Mouse (Mus musculus) myocyte (in vitro differentiated cells): ENCODE measurements around the gene Fam49a. TPM values are rescaled to one million over a fixed set of nuclear protein-coding genes. Genes with fewer than 3 reads are reported as not detected.

Experiments used
- H3K27me3 ChIP-seq: one replicate; pipeline ENCODE4 v1.6.1; 2011; ENCODE audit not compliant: control insufficient read depth, insufficient read depth, insufficient read length
- H3K36me3 ChIP-seq: one replicate; pipeline ENCODE4 v1.6.1; 2011; ENCODE audit not compliant: control insufficient read depth, insufficient read depth
- H3K4me2 ChIP-seq: one replicate; pipeline ENCODE4 v1.6.1; 2011; ENCODE audit warnings: low read depth, control low read depth
- H3K4me3 ChIP-seq: one replicate; pipeline ENCODE4 v1.5.1; 2011; ENCODE audit warnings: mild to moderate bottlenecking, control low read depth, moderate library complexity
- H3K79me2 ChIP-seq: one replicate; pipeline ENCODE4 v1.6.1; 2011; ENCODE audit not compliant: control insufficient read depth, insufficient read depth
- H3ac ChIP-seq: one replicate; pipeline ENCODE4 v1.6.1; 2011; ENCODE audit not compliant: control insufficient read depth, insufficient read length
- CEBPB ChIP-seq: IDR thresholded peaks from 2 replicates; pipeline ENCODE4 v1.6.1; 2011; ENCODE audit warnings: mild to moderate bottlenecking, moderate library complexity; ENCODE audit not compliant: poor library complexity, insufficient read depth, severe bottlenecking
- E2F4 ChIP-seq: IDR thresholded peaks from one replicate; pipeline ENCODE4 v1.6.1; 2011; ENCODE audit warnings: mild to moderate bottlenecking, control low read depth, moderate library complexity; ENCODE audit not compliant: insufficient read depth
- MAX ChIP-seq: IDR thresholded peaks from one replicate; pipeline ENCODE4 v1.6.1; 2011; ENCODE audit warnings: low read depth, mild to moderate bottlenecking, control low read depth
- MYOD1 ChIP-seq, 3 experiments: IDR thresholded peaks; one replicate each; pipeline ENCODE4 v1.6.1; 2011; ENCODE audit warnings: control low read depth in 2 of 3, low read depth in 2 of 3, mild to moderate bottlenecking in 2 of 3, moderate library complexity in 1 of 3; ENCODE audit not compliant: insufficient read length in 2 of 3, control insufficient read depth in 1 of 3
- MYOG ChIP-seq, 3 experiments: IDR thresholded peaks; one replicate each; pipeline ENCODE4 v1.6.1; 2011; ENCODE audit warnings: control low read depth in 2 of 3, low read depth in 2 of 3, mild to moderate bottlenecking in 2 of 3; ENCODE audit not compliant: insufficient read length in 2 of 3, control insufficient read depth in 1 of 3, insufficient read depth in 1 of 3
- POLR2A ChIP-seq: IDR thresholded peaks from one replicate; pipeline ENCODE4 v1.6.1; 2011; ENCODE audit warnings: low read depth, mild to moderate bottlenecking, control low read depth, moderate library complexity; ENCODE audit not compliant: insufficient read length
- POLR2AphosphoS2 ChIP-seq: IDR thresholded peaks from one replicate; pipeline ENCODE4 v1.6.1; 2011; ENCODE audit warnings: low read depth, control low read depth; ENCODE audit not compliant: insufficient read length
- REST ChIP-seq: IDR thresholded peaks from one replicate; pipeline ENCODE4 v1.6.1; 2011; ENCODE audit warnings: mild to moderate bottlenecking, control low read depth, moderate library complexity; ENCODE audit not compliant: insufficient read depth, insufficient read length
- SRF ChIP-seq: IDR thresholded peaks from one replicate; pipeline ENCODE4 v1.6.1; 2011; ENCODE audit warnings: low read depth; ENCODE audit not compliant: control insufficient read depth, insufficient read length
- TCF12 ChIP-seq: IDR thresholded peaks from one replicate; pipeline ENCODE4 v1.6.1; 2011; ENCODE audit warnings: mild to moderate bottlenecking, control low read depth; ENCODE audit not compliant: poor library complexity, insufficient read depth, severe bottlenecking
- TCF3 ChIP-seq: IDR thresholded peaks from one replicate; pipeline ENCODE4 v1.6.1; 2011; ENCODE audit warnings: low read depth, control low read depth; ENCODE audit not compliant: insufficient read length
- USF1 ChIP-seq: IDR thresholded peaks from one replicate; pipeline ENCODE4 v1.6.1; 2011; ENCODE audit warnings: low read depth, mild to moderate bottlenecking, control low read depth, moderate library complexity
- polyA plus RNA-seq: library from polyadenylated mRNA; unstranded; fragments of >200 nt; fragmentation: generic; extraction: Trizol; gene quantifications from one replicate; pipeline ENCODE4 v1.2.1, GENCODE M21; 2012; ENCODE audit warnings: missing spikeins

Fam49a gene
- polyA plus RNA-seq, 1 experiment: not detected

- H3K4me3 ChIP-seq: no peak overlapping the region
- H3K79me2 ChIP-seq: no peaks in the 10 kb centered on the region
- no peak overlapping the region for H3K4me2 ChIP-seq
- H3ac ChIP-seq: no peak overlapping the region
- H3K36me3 ChIP-seq: no peaks in the 10 kb centered on the region
- H3K27me3 ChIP-seq: no peaks in the 10 kb centered on the region
- TF ChIP-seq POLR2A (no peak), USF1 (no peak), TCF3 (no peak), SRF (no peak), MYOD1 (IDR thresholded peaks at IDR 0.05; ENCODE audit: control insufficient read depth in 1 of 3, insufficient read length in 2 of 3, low read depth in 2 of 3) (no peak), CEBPB (no peak), MAX (no peak), E2F4 (no peak), MYOG (IDR thresholded peaks at IDR 0.05; ENCODE audit: control insufficient read depth in 1 of 3, insufficient read depth in 1 of 3, insufficient read length in 2 of 3, low read depth in 2 of 3) (no peak)
Observed at GRCm38 (mm10) chr12:12389271-12389670, 127.3 kb downstream of the Fam49a start.

- H3K4me2 ChIP-seq: no peak overlapping the region
- no peaks in the 10 kb centered on the region for H3K79me2 ChIP-seq
- TF ChIP-seq CEBPB (no peak), REST (no peak), E2F4 (no peak), MYOG (IDR thresholded peaks at IDR 0.05; ENCODE audit: control insufficient read depth in 1 of 3, insufficient read depth in 1 of 3, insufficient read length in 2 of 3, low read depth in 2 of 3) (no peak), SRF (no peak), POLR2A (no peak), POLR2AphosphoS2 (no peak), USF1 (no peak)
- H3K36me3 ChIP-seq: no peaks in the 10 kb centered on the region
- H3K4me3 ChIP-seq: no peak overlapping the region
- no peak overlapping the region for H3ac ChIP-seq
- H3K27me3 ChIP-seq: no peaks in the 10 kb centered on the region
Observed at GRCm38 (mm10) chr12:12396224-12396623, 134.3 kb downstream of the Fam49a start.

DNA sequence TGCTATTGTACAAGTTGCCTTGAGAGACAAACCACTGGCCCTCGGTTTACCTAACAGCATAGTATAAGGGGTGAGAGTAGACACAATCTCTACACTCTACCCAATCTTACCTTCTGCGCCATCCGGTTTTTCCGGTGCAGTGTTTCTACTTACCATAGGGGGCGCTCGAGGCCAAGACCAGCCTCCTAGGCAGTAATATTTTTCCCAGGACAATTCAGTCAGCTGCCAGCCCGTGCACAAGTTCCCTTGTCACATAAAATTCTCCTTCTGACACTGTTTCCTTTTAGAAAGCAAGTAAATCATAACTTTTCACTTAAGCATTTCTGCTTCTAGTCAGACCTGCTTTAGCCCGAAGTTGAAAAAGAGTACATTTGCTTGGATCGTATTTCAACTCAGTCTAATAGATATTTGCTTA, 139.1 kb downstream of the Fam49a start:
- Histone ChIP-seq H3K79me2 (no peaks in the 10 kb centered on the region), H3K36me3 (no peaks in the 10 kb centered on the region), H3ac (no peak overlapping the region), H3K4me3 (no peak overlapping the region), H3K4me2 (no peak overlapping the region), H3K27me3 (no peaks in the 10 kb centered on the region)
- no peak for TF ChIP-seq POLR2A
- no peak for TF ChIP-seq POLR2AphosphoS2
- TF ChIP-seq SRF: no peak

DNA sequence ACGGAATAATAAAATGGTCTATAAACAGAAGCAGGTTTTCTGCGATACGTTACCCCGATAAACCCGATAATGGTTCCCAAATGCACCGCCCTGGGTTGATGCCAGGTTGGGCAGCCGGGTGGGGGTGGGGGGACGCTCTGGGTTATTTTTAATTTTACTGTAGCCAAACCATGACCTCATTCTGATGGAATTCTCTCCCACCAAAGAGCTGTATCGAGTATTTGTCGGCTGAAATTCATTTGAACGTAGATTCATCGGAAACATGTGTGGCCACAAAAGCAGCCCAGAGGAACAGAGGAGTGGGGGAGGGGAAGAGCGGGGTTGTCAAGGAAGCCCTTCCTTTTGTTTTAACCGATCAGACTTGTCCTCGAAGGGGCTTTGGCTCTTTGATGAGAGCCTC, 139.6 kb downstream of the Fam49a start:
- no peak overlapping the region for H3K4me2 ChIP-seq
- H3ac ChIP-seq: no peak overlapping the region
- no peaks in the 10 kb centered on the region for H3K27me3 ChIP-seq
- no peaks in the 10 kb centered on the region for H3K36me3 ChIP-seq
- TF ChIP-seq E2F4 (no peak), MAX (no peak), POLR2A (no peak), USF1 (no peak), MYOG (IDR thresholded peaks at IDR 0.05; ENCODE audit: control insufficient read depth in 1 of 3, insufficient read depth in 1 of 3, insufficient read length in 2 of 3, low read depth in 2 of 3) (no peak)
- H3K79me2 ChIP-seq: no peaks in the 10 kb centered on the region
- no peak overlapping the region for H3K4me3 ChIP-seq

DNA sequence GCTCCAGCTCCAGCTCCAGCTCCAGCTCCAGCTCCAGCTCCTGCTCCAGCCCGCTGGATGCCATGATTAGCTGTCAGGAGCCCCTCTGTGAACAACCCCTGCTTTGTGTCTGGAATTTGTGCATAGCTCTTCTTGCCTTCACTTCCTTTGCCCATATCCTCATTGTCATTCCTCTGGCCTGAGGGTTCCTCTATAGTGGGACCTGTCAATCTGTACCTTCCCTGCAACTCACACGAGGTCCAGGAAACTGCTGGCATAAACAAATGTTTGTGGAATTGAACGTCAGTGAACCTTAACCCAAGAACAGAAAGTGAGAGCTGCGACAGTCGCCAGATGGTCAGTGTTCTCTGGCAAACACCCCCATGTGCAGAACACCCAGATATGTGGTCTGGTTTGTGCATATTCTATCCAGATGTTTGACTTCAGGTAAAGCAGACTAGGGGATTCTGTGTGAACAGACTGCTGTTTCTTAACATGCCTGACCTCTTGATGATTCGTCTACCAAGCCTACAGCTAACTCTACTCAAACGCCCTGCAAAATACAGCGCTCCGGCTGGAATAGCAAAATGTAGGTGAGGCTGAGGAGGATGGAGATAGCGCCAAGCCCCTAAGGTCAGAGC, 143.7 kb downstream of the Fam49a start:
- no peaks in the 10 kb centered on the region for H3K36me3 ChIP-seq
- no peak overlapping the region for H3K4me2 ChIP-seq
- no peak overlapping the region for H3ac ChIP-seq
- no peak overlapping the region for H3K4me3 ChIP-seq
- H3K27me3 ChIP-seq: no peaks in the 10 kb centered on the region
- TF ChIP-seq MAX (no peak), USF1 (no peak), TCF12 (no peak), SRF (no peak), CEBPB (no peak), REST (no peak), MYOD1 (IDR thresholded peaks at IDR 0.05; ENCODE audit: control insufficient read depth in 1 of 3, insufficient read length in 2 of 3, low read depth in 2 of 3) (no peak), POLR2AphosphoS2 (no peak), MYOG (IDR thresholded peaks at IDR 0.05; ENCODE audit: control insufficient read depth in 1 of 3, insufficient read depth in 1 of 3, insufficient read length in 2 of 3, low read depth in 2 of 3) (no peak), TCF3 (no peak), POLR2A (no peak), E2F4 (no peak)
- H3K79me2 ChIP-seq: no peaks in the 10 kb centered on the region
